Mouse (Mus musculus): ENCODE data around the gene Rab8b. TPM values are rescaled to one million over a fixed set of nuclear protein-coding genes. Genes with fewer than 3 reads are reported as not detected.
A peak's percentile ranks its signal among the peaks of the same experiment; 100 is the strongest.

The Rab8b gene
- polyA plus RNA-seq, 1 experiment from 2014 or later: 27.3 TPM

DNA sequence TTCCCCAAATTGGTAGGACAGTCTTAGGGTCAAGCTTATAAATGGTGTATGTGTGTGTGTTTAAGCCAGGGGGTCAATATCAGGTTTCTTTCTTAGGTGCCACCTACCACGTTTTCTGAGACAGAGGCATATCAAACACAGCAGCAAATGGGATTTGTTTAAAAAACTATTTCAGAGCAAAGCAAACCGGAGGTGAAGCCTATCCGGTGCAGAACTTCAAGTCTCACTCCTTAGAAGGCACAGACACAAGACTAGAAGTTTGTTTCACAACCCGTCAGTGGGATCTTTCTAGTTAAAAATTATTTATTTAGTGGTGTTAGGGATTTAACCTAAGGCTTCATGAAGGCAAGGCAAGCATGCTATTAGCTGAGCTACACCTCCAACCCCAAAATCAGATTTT is 25.7 kb upstream of the Rab8b start:
- peak overlapping the region; percentile 91 for H3K27ac ChIP-seq (ENCODE audit: low read depth, low read length)
- H3K4me3 ChIP-seq (ENCODE audit: low read length): peak overlapping the region; percentile 84
- H3K4me1 ChIP-seq (ENCODE audit: control insufficient read depth, insufficient read depth, low read length): peaks cover 3% of the 10 kb centered on the region; the same call in 1 of the 2 replicates
- 12% methylated on average over 4 of the region's 4 CpGs for WGBS
- no peaks in the 10 kb centered on the region for H3K27me3 ChIP-seq (ENCODE audit: control insufficient read depth, insufficient read depth, low read length)
- H3K36me3 ChIP-seq (ENCODE audit: control insufficient read depth, insufficient read depth, low read length): peaks cover 13% of the 10 kb centered on the region
- H3K9me3 ChIP-seq (ENCODE audit: control insufficient read depth, low read length): no peaks in the 10 kb centered on the region
- H3K9ac ChIP-seq (ENCODE audit: low read depth, low read length): peak overlapping the region; percentile 92; the same call in 1 of the 2 replicates
- ATAC-seq (ENCODE audit: low FRiP score, low TSS enrichment): no peak
- H3K4me2 ChIP-seq (replicated peaks; ENCODE audit: low read depth, low read length): peak overlapping the region; percentile 52

DNA sequence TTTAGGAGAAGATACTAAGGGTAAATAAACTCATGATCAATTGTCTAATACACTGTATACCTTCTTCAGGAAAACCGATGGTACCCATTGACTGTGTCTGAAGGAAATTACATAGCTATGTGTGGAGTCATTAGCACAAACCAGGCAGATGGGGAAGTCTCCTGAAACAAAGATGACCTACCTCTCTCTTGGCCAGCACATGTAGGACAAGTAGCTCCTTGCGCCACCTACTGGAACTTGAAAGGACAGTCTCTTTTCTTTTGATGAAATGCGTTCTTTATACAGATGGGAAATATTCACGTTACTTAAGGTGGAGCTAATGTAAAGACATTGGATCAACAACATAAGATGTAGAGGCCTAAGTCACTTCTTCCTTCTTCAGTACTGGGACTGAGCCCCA is 19.3 kb upstream of the Rab8b start:
- Histone ChIP-seq H3K9ac (ENCODE audit: low read depth, low read length) (no peak overlapping the region), H3K27ac (ENCODE audit: low read depth, low read length) (no peak overlapping the region), H3K4me3 (ENCODE audit: low read length) (no peak overlapping the region), H3K4me2 (replicated peaks; ENCODE audit: low read depth, low read length) (no peak overlapping the region), H3K27me3 (ENCODE audit: control insufficient read depth, insufficient read depth, low read length) (no peaks in the 10 kb centered on the region), H3K4me1 (ENCODE audit: control insufficient read depth, insufficient read depth, low read length) (no peaks in the 10 kb centered on the region), H3K9me3 (ENCODE audit: control insufficient read depth, low read length) (no peaks in the 10 kb centered on the region), H3K36me3 (ENCODE audit: control insufficient read depth, insufficient read depth, low read length) (no peaks in the 10 kb centered on the region)
- 7% methylated on average over 4 of the region's 4 CpGs for WGBS
- ATAC-seq (ENCODE audit: low FRiP score, low TSS enrichment): peak; percentile 35

DNA sequence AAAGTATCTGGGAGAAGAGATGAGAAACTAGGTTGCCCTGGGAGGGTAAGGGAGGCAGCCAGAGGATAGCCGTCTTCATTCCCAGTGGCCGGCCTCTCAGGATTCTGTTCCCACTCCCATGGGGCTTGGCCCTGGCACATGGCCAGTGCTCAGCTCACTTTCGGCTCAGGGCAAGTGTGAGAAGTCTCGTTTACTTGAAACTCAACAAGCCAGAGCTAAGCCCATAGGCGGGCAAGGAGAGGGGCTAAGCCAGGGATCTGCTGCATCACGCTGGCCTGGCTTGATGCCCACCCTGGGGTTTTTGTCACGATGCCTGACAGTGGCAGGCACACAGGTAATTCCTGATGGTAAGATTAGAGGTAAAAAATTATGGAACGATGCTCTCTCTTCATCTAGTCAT is 18.0 kb upstream of the Rab8b start:
- Histone ChIP-seq H3K9me3 (ENCODE audit: control insufficient read depth, low read length) (no peaks in the 10 kb centered on the region), H3K4me3 (ENCODE audit: low read length) (no peak overlapping the region), H3K4me1 (ENCODE audit: control insufficient read depth, insufficient read depth, low read length) (no peaks in the 10 kb centered on the region), H3K27me3 (ENCODE audit: control insufficient read depth, insufficient read depth, low read length) (no peaks in the 10 kb centered on the region), H3K27ac (ENCODE audit: low read depth, low read length) (no peak overlapping the region), H3K36me3 (ENCODE audit: control insufficient read depth, insufficient read depth, low read length) (no peaks in the 10 kb centered on the region), H3K4me2 (replicated peaks; ENCODE audit: low read depth, low read length) (no peak overlapping the region), H3K9ac (ENCODE audit: low read depth, low read length) (no peak overlapping the region)
- ATAC-seq (ENCODE audit: low FRiP score, low TSS enrichment): no peak
- WGBS: 68% methylated on average over 8 of the region's 8 CpGs

DNA sequence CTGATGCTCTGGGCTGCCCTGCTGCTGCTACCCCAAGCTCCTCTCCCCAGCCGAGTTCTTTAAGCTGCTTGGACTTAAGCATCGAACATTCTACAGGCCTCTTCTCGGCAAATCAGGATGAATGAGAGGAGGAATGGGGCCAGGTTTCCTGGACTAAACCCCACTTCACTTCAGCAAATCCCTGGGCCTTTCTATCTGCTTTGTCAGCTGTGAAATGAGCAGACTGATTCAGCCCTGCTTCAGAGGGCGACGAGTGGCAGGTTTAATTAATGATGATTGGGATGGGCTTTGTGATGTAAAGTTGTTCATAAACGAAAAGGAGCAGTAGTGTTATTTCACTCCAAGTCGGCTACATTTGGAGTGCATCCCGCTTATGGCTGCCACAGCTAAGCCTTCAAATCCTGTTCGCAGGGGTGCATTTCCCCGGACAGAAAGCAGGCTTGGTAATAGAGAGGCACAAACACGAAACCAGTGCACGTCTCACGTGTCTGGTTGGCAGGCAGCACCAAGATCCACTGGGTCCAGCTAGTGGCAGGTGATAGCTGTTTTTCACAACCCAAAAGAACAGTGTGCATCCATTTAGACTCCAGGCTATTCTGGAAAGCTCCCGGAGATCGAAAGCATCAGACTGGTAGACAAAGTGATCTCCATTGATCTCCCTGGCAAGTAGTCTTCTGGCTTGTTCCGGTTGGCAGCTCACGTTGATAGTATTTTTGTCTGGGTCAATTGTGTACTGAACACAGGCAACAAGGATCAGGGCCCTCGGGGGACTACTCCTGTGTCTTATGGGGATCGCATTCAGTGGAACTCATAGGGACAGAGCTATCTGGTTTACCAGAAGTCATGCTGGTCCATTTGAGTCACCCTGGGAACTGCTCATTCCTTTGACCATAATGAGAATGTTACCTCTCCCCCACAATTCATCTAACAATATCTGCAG is 14.7 kb upstream of the Rab8b start:
- no peaks in the 10 kb centered on the region for H3K4me1 ChIP-seq (ENCODE audit: control insufficient read depth, insufficient read depth, low read length)
- no peak overlapping the region for H3K4me3 ChIP-seq (ENCODE audit: low read length)
- no peaks in the 10 kb centered on the region for H3K9me3 ChIP-seq (ENCODE audit: control insufficient read depth, low read length)
- no peak overlapping the region for H3K4me2 ChIP-seq (replicated peaks; ENCODE audit: low read depth, low read length)
- 69% methylated on average over 19 of the region's 19 CpGs for WGBS
- no peak for ATAC-seq (ENCODE audit: low FRiP score, low TSS enrichment)
- no peaks in the 10 kb centered on the region for H3K36me3 ChIP-seq (ENCODE audit: control insufficient read depth, insufficient read depth, low read length)
- no peak overlapping the region for H3K27ac ChIP-seq (ENCODE audit: low read depth, low read length)
- H3K9ac ChIP-seq (ENCODE audit: low read depth, low read length): no peak overlapping the region
- no peaks in the 10 kb centered on the region for H3K27me3 ChIP-seq (ENCODE audit: control insufficient read depth, insufficient read depth, low read length)

DNA sequence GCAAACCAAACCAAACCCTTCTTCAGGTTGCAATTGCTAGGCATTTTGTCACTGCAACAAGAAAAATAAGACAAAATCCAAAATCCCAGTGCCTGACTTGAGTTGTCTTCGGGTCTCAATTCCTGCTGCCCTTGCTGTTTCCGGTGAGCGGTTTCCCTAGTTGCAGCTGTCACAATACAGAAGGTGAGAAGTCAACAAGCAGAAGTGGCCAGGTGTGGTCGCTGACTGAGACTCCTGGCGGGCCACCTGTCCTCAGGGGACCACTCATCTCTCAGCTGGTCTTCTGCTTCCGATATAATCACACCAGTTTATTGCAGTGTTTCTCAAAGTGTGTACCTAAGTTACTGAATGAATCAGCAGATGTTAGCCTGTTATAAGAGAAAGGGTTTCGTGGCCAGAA is 10.9 kb upstream of the Rab8b start:
- Histone ChIP-seq H3K36me3 (ENCODE audit: control insufficient read depth, insufficient read depth, low read length) (no peaks in the 10 kb centered on the region), H3K9ac (ENCODE audit: low read depth, low read length) (no peak overlapping the region), H3K27me3 (ENCODE audit: control insufficient read depth, insufficient read depth, low read length) (no peaks in the 10 kb centered on the region), H3K4me2 (replicated peaks; ENCODE audit: low read depth, low read length) (no peak overlapping the region), H3K4me1 (ENCODE audit: control insufficient read depth, insufficient read depth, low read length) (no peaks in the 10 kb centered on the region), H3K4me3 (ENCODE audit: low read length) (no peak overlapping the region), H3K27ac (ENCODE audit: low read depth, low read length) (no peak overlapping the region), H3K9me3 (ENCODE audit: control insufficient read depth, low read length) (no peaks in the 10 kb centered on the region)
- ATAC-seq (ENCODE audit: low FRiP score, low TSS enrichment): no peak
- 64% methylated on average over 7 of the region's 7 CpGs for WGBS

DNA sequence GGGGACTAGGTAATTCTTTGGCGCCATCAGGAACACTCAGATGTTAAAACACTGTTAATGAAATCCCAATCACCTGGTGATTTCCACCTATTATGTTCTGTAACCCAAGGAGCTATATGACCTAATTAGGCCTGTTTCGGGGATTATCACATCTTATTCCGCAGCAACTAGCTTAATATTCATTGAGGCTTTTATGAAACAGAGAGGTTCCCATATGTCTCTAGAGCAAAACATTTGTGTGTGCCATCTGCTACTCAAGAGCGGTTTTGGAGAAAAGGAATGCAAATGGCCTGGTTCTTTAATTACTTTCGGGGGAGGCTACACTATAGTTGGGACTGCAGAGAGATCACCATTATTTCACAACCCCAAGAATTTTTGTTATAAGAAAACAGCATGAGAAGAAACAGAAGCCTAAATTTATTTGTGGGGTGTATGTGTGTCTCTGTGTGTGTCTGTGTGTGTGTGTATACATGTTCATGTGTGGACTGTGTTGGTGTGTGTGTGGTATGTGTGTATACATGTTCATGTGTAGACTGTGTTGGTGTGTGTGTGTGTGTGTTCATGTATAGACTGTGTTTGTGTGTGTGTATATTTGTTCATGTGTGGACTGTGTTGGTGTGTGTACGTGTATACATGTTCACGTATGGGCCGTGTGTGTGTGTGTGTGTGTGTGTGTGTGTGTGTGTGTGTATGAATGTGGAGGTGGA is 8.4 kb upstream of the Rab8b start:
- Histone ChIP-seq H3K9ac (ENCODE audit: low read depth, low read length) (no peak overlapping the region), H3K27me3 (ENCODE audit: control insufficient read depth, insufficient read depth, low read length) (no peaks in the 10 kb centered on the region), H3K27ac (ENCODE audit: low read depth, low read length) (no peak overlapping the region), H3K9me3 (ENCODE audit: control insufficient read depth, low read length) (no peaks in the 10 kb centered on the region), H3K4me3 (ENCODE audit: low read length) (no peak overlapping the region), H3K36me3 (ENCODE audit: control insufficient read depth, insufficient read depth, low read length) (no peaks in the 10 kb centered on the region), H3K4me2 (replicated peaks; ENCODE audit: low read depth, low read length) (no peak overlapping the region), H3K4me1 (ENCODE audit: control insufficient read depth, insufficient read depth, low read length) (no peaks in the 10 kb centered on the region)
- no peak for ATAC-seq (ENCODE audit: low FRiP score, low TSS enrichment)
- WGBS: 89% methylated on average over 8 of the region's 8 CpGs

DNA sequence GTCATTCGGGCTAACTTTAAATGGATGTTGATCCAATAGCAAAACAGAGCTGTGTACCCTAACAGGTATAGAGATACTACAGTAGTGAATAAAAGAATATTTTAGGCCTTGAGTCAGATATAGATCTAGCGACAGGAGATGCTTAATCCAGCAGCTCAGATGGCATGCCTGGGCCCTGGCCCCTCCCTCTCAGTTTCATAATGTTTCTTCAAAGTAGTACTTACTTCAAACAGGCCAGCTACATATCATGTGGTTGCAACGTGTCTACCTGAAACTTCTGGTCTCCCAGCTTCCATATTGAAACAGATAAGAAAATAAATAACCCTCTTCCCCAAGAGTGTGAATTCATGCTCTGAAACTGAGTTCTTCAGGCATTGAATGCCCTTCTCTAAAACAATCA is 6.4 kb upstream of the Rab8b start:
- Histone ChIP-seq H3K27ac (ENCODE audit: low read depth, low read length) (no peak overlapping the region), H3K36me3 (ENCODE audit: control insufficient read depth, insufficient read depth, low read length) (no peaks in the 10 kb centered on the region), H3K4me1 (ENCODE audit: control insufficient read depth, insufficient read depth, low read length) (no peaks in the 10 kb centered on the region), H3K9me3 (ENCODE audit: control insufficient read depth, low read length) (no peaks in the 10 kb centered on the region), H3K4me2 (replicated peaks; ENCODE audit: low read depth, low read length) (no peak overlapping the region), H3K27me3 (ENCODE audit: control insufficient read depth, insufficient read depth, low read length) (no peaks in the 10 kb centered on the region), H3K4me3 (ENCODE audit: low read length) (no peak overlapping the region), H3K9ac (ENCODE audit: low read depth, low read length) (no peak overlapping the region)
- no peak for ATAC-seq (ENCODE audit: low FRiP score, low TSS enrichment)
- 80% methylated on average over 3 of the region's 3 CpGs for WGBS

DNA sequence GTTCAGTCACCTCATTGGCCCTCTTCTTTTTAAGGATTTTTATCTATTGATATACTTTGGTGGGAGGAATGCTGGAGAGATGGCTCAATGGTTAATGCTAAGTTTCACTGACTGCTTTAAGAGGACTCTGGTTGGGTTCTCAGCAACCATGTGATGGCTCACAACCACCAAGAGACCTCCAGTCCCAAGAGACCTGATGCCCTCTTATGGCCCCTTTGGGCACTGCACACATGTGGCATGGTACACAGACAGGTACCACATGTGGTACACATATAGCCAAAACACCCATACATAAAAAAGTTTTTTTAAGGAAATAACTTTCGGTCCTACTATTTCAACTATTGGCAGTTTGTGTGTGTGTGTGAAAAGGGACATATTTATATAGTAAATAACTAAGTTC is 2.6 kb upstream of the Rab8b start:
- WGBS: 96% methylated on average over 1 of the region's 1 CpGs

More for the DNA sequence above, 2.6 kb upstream of the Rab8b start:
- Histone ChIP-seq H3K36me3 (ENCODE audit: control insufficient read depth, insufficient read depth, low read length) (no peaks in the 10 kb centered on the region), H3K9ac (ENCODE audit: low read depth, low read length) (no peak overlapping the region), H3K4me1 (ENCODE audit: control insufficient read depth, insufficient read depth, low read length) (peaks cover 7% of the 10 kb centered on the region; the same call in 1 of the 2 replicates), H3K4me2 (replicated peaks; ENCODE audit: low read depth, low read length) (no peak overlapping the region), H3K9me3 (ENCODE audit: control insufficient read depth, low read length) (no peaks in the 10 kb centered on the region), H3K27ac (ENCODE audit: low read depth, low read length) (no peak overlapping the region), H3K4me3 (ENCODE audit: low read length) (no peak overlapping the region), H3K27me3 (ENCODE audit: control insufficient read depth, insufficient read depth, low read length) (no peaks in the 10 kb centered on the region)
- no peak for ATAC-seq (ENCODE audit: low FRiP score, low TSS enrichment)

Data from kidney, embryonic 14.5 days (tissue).